Mouse (Mus musculus) stomach, embryonic 16.5 days (tissue): Measurements from ENCODE around the gene Tnfsf13. TPM values are rescaled to one million over a fixed set of nuclear protein-coding genes. Genes with fewer than 3 reads are reported as not detected.

Experiments used
- ATAC-seq: fragments of 200-750 bp; cut with Nextera tagmentation; 2 replicates; pipeline ENCODE4 v1.8.0; 2017; ENCODE audit warnings: moderate number of reproducible peaks, moderate TSS enrichment; ENCODE audit not compliant: insufficient read depth, low FRiP score
- H3K27ac ChIP-seq: fragments of 300-500 bp; sonication (generic); 2 replicates; pipeline ENCODE4 v1.5.1; 2014; ENCODE audit warnings: low read length
- H3K27me3 ChIP-seq: fragments of 300-500 bp; sonication (generic); 2 replicates; pipeline ENCODE4 v1.6.1; 2014; ENCODE audit warnings: low read length, control low read depth, mixed read lengths; ENCODE audit not compliant: control insufficient read depth, insufficient read depth
- H3K36me3 ChIP-seq: fragments of 300-500 bp; sonication (generic); 2 replicates; pipeline ENCODE4 v1.6.1; 2014; ENCODE audit warnings: low read length; ENCODE audit not compliant: control insufficient read depth, insufficient read depth
- H3K4me1 ChIP-seq: fragments of 300-500 bp; sonication (generic); 2 replicates; pipeline ENCODE4 v1.6.1; 2014; ENCODE audit warnings: low read length, control low read depth, mixed read lengths; ENCODE audit not compliant: control insufficient read depth, insufficient read depth
- H3K4me2 ChIP-seq: fragments of 300-500 bp; sonication (generic); 2 replicates; pipeline ENCODE4 v1.6.1; 2014; ENCODE audit warnings: low read depth, low read length, mixed read lengths
- H3K4me3 ChIP-seq: fragments of 300-500 bp; sonication (generic); replicated peaks from 2 replicates; pipeline ENCODE4 v1.5.1; 2014; ENCODE audit warnings: mild to moderate bottlenecking, low read length
- H3K9ac ChIP-seq: fragments of 300-500 bp; sonication (generic); 2 replicates; pipeline ENCODE4 v1.6.1; 2014; ENCODE audit warnings: low read length
- H3K9me3 ChIP-seq: fragments of 300-500 bp; sonication (generic); replicated peaks from 2 replicates; pipeline ENCODE4 v1.6.1; 2016; ENCODE audit warnings: low read length, control low read depth; ENCODE audit not compliant: control insufficient read depth
- WGBS: fragments of 180-500 bp; shearing (Covaris S2); extraction: QIAGEN DNeasy Blood & Tissue Kit; methylation state at CpG from one replicate; pipeline ENCODE4 v1.1.7; 2014; 5-methylcytosine and 5-hydroxymethylcytosine counted together
- polyA plus RNA-seq: library from polyadenylated mRNA; unstranded; fragments of >200 nt; fragmentation: Nextera tagmentation; extraction: Ambion mirVana; gene quantifications from 2 replicates; pipeline ENCODE4 v1.2.1, GENCODE M21; 2015

Tnfsf13 gene
- polyA plus RNA-seq, 1 experiment from 2014 or later, result 0.59 TPM

DNA sequence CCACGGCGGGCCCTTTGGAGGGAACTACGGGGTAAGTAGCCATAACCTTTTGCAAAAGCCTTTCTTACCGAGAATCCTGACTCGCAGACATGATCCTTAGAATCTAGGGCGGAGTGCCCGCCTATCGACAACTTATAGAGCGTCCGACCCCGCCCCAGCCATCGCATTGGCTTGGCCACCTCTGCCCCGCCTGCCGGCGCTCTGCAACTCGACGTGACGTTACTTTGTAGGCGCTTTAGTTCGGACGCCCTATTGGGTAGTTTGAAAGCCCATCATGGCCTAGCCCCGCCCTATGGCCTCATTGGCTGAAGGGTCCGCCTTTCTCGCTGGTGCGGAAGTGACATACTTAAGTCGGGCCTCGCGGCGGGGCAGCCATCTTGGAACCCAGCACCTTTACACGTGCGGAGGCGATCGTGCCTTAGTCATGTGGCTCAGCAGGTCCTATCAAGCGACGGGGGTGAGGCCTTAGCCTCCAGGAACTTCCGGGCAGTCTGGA is 13.3 kb downstream of the Tnfsf13 start, which contains the start of gene Eif4a1:
Gene Eif4a1 (minus strand): TSS at position 213 of the 496 bp plus-strand sequence.
- H3K36me3 ChIP-seq, result peaks cover 23% of the 10 kb centered on the region
- peak within 1 kb of the TSS; percentile 73 for H3K4me3 ChIP-seq
- WGBS, result under 1% methylated on average over 36 of the region's 36 CpGs

DNA sequence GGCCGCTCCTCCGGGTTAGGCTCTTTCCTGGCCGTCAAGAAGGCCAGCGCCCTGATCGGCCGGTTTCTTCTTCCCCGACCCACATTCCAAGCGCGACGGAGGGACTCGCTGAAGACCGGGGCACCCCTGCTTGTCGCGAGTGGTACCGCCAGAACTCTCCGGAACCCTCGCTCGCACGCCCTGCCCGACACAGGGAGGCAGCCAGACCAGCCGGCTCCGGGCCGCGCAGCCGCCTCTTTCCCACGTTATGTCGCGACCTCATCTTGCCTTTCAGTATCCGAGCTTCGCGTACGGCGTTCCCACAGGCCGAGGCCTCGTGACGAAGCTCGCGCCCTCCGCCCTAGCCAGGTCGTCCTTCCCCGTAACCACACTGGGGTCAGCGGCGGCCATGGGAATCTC is 13.9 kb downstream of the Tnfsf13 start:
- peak; percentile 0; the same call in 1 of the 2 replicates for ATAC-seq
- Histone ChIP-seq H3K9ac (peak overlapping the region; percentile 100), H3K36me3 (peaks cover 23% of the 10 kb centered on the region), H3K27ac (peak overlapping the region; percentile 96), H3K4me2 (0 out of 2 replicates have a peak overlapping the region, but pooled peaks have one; percentile 97), H3K4me1 (peaks cover 18% of the 10 kb centered on the region), H3K9me3 (no peaks in the 10 kb centered on the region), H3K4me3 (peak overlapping the region; percentile 73), H3K27me3 (no peaks in the 10 kb centered on the region)
- under 1% methylated on average over 43 of the region's 43 CpGs for WGBS

More for the DNA sequence above, 13.3 kb downstream of the Tnfsf13 start, which contains the start of gene Eif4a1:
- H3K27ac ChIP-seq, result peak within 1 kb of the TSS; percentile 96
- H3K9me3 ChIP-seq, result no peaks in the 10 kb centered on the region
- H3K4me1 ChIP-seq, result peaks cover 18% of the 10 kb centered on the region
- peak within 1 kb of the TSS; percentile 100 for H3K9ac ChIP-seq
- H3K4me2 ChIP-seq, result peak within 1 kb of the TSS; percentile 97
- H3K27me3 ChIP-seq, result no peaks in the 10 kb centered on the region
- ATAC-seq, result peak; percentile 98

DNA sequence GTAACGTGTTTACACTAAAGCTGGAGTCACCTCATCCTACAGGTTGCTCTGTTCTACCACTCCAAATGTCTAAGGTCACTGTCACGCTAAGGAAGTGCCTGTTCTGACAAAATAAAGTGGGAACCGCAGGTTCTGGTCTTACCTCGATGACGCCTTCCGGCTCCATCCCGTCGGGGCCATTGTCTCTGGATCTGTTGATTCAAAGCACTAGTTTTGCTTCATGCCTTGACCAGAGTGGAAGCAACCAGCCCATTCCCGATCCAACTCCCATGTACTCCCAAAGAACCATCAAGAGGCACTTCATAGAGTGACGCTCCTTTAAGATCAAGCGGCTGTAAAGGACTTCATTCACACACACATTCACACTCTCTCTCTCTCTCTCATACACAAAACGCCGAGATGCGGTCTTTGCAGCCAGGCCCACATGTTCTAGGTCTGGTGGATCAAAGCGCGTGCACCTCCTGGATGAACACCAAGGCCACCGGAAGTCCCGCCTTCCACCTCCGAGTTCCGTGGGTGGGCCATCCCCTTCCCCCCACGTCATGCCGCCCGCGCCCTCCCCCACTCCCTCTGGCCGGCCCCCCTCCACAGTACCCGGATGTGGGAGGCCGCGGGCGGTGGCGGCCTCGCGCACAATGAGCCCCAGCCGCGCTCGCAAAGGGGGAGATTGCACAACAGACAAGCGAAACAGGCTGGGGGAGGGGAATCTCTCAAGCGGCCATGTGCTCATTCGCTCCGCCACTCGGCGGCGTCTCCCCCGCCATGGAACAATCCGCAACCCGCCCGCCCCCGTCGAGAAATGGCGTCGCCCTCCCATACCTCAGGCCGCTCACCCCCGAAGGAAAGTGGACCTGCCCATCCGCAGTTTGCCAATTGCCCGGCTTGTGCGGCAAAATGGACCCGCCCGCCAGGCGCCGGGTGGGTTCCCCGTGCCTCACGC is 14.5 kb downstream of the Tnfsf13 start:
- peaks cover 30% of the 10 kb centered on the region for H3K36me3 ChIP-seq

DNA sequence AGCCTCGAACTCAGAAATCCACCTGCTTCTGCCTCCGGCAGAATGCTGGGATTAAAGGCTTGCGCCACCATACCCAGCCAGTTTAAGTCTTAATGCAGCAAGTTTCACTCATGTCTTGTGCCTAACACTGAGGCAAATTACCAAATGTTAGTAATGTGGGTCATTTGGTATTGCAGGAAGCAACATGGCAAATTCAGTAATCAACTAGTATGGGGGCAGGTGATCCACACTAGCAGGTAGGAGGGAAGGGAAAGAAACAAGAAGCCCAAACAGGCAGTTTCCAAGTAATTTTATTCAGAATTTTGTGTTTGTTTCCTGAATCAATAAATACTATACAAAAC is 18.9 kb downstream of the Tnfsf13 start:
- Histone ChIP-seq H3K9me3 (no peaks in the 10 kb centered on the region), H3K9ac (no peak overlapping the region), H3K4me3 (no peak overlapping the region), H3K36me3 (peaks cover 34% of the 10 kb centered on the region), H3K27me3 (no peaks in the 10 kb centered on the region), H3K4me1 (peaks cover 20% of the 10 kb centered on the region), H3K27ac (peak overlapping the region; percentile 53), H3K4me2 (no peak overlapping the region)
- 81% methylated on average over 3 of the region's 3 CpGs for WGBS
- no peak for ATAC-seq

More for the DNA sequence above, 14.5 kb downstream of the Tnfsf13 start:
- peak; percentile 79 for ATAC-seq
- H3K9me3 ChIP-seq, result no peaks in the 10 kb centered on the region
- H3K4me3 ChIP-seq, result peak overlapping the region; percentile 73
- under 1% methylated on average over 61 of the region's 61 CpGs for WGBS
- peak overlapping the region; percentile 96 for H3K27ac ChIP-seq
- peaks cover 18% of the 10 kb centered on the region for H3K4me1 ChIP-seq
- peak overlapping the region; percentile 100 for H3K9ac ChIP-seq
- peak overlapping the region; percentile 97 for H3K4me2 ChIP-seq
- H3K27me3 ChIP-seq, result no peaks in the 10 kb centered on the region

DNA sequence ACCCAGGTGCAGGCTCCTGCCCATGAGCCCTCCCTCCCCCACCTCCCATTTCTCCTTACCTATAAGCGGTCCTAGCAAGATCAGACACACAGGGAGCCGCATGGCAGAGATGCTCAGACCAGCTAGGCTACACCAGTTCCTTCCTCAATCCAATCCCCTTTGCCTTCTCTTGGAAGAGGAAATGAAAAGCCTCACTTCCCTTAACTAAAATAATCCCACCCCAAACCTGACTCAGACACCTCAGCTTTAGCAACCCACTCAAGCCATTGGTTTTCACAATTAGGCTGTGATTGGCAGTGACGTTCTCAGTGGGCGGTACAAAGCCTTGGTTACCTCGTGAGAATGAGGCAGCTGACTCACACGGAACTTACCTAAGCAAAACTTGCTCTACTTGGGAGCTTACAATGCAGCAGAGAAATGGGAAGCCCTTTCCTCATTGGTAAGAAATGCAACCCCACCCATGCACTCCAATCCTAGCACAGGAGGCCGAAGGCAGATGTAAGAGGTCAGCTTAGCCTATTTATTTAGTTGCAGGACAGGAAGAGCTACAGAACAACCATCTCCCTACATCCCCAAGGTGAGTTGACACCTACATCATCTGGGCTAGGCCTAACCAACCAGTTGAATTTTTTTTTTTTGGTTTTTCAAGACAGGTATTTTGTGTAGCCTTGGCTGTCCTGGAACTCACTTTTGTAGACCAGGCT is 19.5 kb downstream of the Tnfsf13 start, which contains the start of gene Cd68:
Gene Cd68 (minus strand): TSS at position 193 of the 704 bp plus-strand sequence.
- Histone ChIP-seq H3K9me3 (no peaks in the 10 kb centered on the region), H3K4me2 (peak within 1 kb of the TSS; percentile 2; the same call in 1 of the 2 replicates), H3K36me3 (peaks cover 34% of the 10 kb centered on the region), H3K4me1 (peaks cover 25% of the 10 kb centered on the region), H3K4me3 (no peak within 1 kb of the TSS), H3K27ac (peak within 1 kb of the TSS; percentile 58), H3K27me3 (no peaks in the 10 kb centered on the region), H3K9ac (no peak within 1 kb of the TSS)
- 0 out of 2 replicates have a peak, but pooled peaks have one; percentile 16 for ATAC-seq
- 20% methylated on average over 7 of the region's 7 CpGs for WGBS

DNA sequence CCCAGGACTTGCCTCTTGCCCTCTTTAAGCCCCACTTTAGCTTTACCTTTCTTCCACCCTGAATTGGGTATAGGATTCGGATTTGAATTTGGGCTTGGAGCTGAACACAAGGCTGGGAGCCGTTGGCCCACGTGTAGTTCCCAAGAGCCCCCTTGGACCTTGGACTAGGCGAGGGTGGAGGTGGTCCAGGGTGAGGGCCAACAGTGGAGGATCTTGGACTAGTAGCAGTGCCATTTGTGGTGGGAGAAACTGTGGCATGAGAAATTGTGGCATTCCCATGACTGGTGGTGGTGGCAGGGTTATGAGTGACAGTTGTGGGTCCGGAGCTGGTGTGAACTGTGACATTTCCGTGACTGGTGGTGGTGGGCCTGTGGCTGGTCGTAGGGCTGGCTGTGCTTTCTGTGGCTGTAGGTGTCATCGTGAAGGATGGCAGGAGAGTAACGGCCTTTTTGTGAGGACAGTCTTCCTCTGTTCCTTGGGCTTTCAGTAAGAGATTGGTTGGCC is 20.1 kb downstream of the Tnfsf13 start:
- H3K9ac ChIP-seq, result no peak overlapping the region
- peaks cover 23% of the 10 kb centered on the region for H3K4me1 ChIP-seq
- peaks cover 31% of the 10 kb centered on the region for H3K36me3 ChIP-seq
- H3K4me3 ChIP-seq, result no peak overlapping the region
- ATAC-seq, result no peak
- H3K27me3 ChIP-seq, result no peaks in the 10 kb centered on the region
- peak overlapping the region; percentile 2; the same call in 1 of the 2 replicates for H3K4me2 ChIP-seq
- H3K27ac ChIP-seq, result peak overlapping the region; percentile 58; the same call in 1 of the 2 replicates
- H3K9me3 ChIP-seq, result no peaks in the 10 kb centered on the region
- 66% methylated on average over 9 of the region's 9 CpGs for WGBS

DNA sequence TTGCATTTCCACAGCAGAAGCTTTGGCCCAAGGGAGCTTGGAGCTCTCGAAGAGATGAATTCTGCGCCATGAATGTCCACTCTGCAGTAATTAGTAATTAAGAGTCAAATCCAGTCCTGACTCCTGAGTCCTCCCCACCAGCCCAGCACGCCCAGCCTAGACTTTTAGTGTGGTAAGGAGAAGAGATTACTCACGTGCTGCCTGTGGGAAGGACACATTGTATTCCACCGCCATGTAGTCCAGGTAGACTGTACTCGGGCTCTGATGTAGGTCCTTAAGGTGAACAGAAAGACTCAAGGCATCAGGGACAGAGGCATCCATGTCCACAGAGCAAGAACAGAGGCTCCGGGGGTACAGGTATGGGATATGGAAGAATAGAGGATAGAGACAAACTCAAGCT is 20.7 kb downstream of the Tnfsf13 start:
- Histone ChIP-seq H3K27me3 (no peaks in the 10 kb centered on the region), H3K27ac (no peak overlapping the region), H3K4me3 (no peak overlapping the region), H3K4me2 (no peak overlapping the region), H3K9me3 (no peaks in the 10 kb centered on the region), H3K4me1 (peaks cover 16% of the 10 kb centered on the region), H3K9ac (no peak overlapping the region), H3K36me3 (peaks cover 29% of the 10 kb centered on the region)
- 86% methylated on average over 7 of the region's 7 CpGs for WGBS
- ATAC-seq, result no peak

DNA sequence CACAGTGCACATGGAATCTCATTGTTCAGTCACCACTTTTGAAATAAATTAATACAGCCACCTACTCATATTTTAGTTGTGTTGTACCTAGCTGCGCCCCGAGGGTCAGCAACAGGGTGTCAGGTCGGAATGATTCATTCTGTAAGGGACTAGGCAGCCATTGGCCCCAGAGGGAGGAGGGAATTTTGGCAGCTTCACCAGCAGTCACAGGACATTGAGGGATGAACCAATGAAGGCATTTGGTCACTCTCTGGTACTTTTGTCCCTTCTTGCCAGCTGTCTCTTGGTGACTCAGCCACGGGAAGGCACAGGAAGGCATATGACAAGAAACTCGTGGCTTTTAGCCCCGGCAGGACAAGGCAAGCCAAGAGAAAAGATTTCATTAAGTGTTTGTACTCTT is 21.8 kb downstream of the Tnfsf13 start:
- H3K27ac ChIP-seq, result peak overlapping the region; percentile 94; the same call in 1 of the 2 replicates

More for the DNA sequence above, 21.8 kb downstream of the Tnfsf13 start:
- Histone ChIP-seq H3K27me3 (no peaks in the 10 kb centered on the region), H3K36me3 (peaks cover 20% of the 10 kb centered on the region), H3K4me2 (peak overlapping the region; percentile 70; the same call in 1 of the 2 replicates), H3K9ac (no peak overlapping the region), H3K9me3 (no peaks in the 10 kb centered on the region), H3K4me3 (no peak overlapping the region), H3K4me1 (peaks cover 12% of the 10 kb centered on the region)
- ATAC-seq, result no peak
- WGBS, result 84% methylated on average over 6 of the region's 6 CpGs
